Mouse (Mus musculus): ENCODE results near the gene Tpx2. TPM values are rescaled to one million over a fixed set of nuclear protein-coding genes. Genes with fewer than 3 reads are reported as not detected.

Gene Tpx2
- total RNA-seq, 2 experiments from 2014 or later: 1.5 to 1.6 TPM

DNA sequence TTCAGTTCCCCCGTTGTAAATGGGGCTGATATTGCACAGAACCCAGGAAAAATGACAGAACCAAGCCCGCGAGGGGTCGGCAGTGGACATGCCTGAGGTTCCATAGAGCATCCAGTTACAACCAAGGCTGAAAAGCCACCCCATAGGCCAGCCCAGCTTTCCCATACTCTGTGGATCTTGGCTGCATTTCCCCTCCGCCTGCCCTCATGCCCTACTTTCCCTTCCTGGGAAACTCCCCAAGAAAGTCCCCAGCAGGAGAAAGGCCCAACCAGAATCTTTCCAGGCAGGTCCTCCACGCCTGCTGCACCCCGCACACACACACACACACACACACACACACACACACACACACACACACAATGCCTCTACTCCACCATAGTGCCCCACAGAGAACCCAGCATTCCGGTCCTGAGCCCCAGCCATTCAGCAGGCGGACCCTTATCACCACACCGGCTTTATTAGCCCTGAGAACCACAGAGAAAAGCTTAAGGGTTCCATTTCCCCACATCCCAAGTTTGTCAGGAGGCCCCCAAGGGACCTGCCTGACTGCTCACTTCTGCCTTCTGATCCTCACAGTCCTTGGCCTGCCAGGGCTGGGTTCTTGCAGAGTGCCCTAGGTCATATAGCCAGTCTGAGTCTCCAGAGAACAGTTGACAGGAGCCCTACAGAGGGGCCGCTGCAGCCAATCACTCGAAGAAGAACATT, 83.8 kb downstream of the Tpx2 start:
- DNase-seq (ENCODE audit: low spot score): no peak
- intact Hi-C loops (cut with DNase I): loop anchor here (2.0 kb wide), 1 partner anchor 17 kb away; no protein-coding TSS in a partner anchor

DNA sequence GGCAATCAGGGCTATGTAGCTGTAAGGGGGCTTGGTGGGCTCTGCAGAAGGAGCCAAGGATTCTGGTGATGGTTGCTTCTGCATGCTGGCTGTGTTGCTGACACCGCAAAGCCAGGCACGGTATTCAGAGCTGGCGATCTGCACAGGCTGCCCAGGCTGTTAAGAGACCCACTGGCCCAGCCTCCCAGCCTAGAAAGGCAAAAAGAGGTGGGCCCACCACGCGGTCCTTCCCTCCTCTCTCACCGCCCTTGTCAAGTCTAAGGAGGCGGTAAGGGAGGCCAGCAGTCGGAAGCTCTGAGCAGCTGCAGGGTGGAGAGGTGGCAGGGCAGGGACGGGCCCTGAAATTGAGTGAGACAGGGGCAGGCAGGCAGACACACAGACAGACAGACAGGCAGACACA, 85.3 kb downstream of the Tpx2 start, which contains the start of gene Foxs1:
Gene Foxs1 (minus strand): TSS at position 161 of the 400 bp plus-strand sequence.
- intact Hi-C loops (cut with DNase I): loop anchor here (2.0 kb wide), 1 partner anchor 18 kb away; no protein-coding TSS in a partner anchor
- DNase-seq (ENCODE audit: low spot score): peak; percentile 60

DNA sequence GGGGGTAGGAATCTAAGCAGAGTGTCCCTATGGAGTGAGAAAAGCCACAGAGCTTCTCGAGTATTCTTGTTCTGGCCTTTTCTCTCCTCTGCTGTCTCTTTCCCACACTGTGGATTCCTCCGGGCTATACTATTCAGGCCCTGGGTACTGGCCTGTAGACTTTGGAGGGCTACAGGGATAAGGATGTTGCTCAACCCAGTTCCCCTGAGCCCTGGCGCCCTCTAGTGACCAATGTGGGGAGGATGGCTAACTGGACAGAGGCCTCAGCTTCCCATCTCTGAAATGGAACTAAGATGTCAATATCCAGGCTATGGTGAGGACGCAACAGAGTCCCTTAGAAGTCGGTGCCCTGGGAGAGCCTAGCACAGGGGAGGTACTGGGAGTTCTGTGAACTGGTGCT, 85.8 kb downstream of the Tpx2 start:
- peak; percentile 44 for DNase-seq (ENCODE audit: low spot score)
- intact Hi-C loops (cut with DNase I): loop anchor here (2.0 kb wide), 1 partner anchor 19 kb away; no protein-coding TSS in a partner anchor

GRCm38 (mm10) chr2:152939846-152940245, 92.1 kb downstream of the Tpx2 start:
- intact Hi-C loops (cut with DNase I): loop anchor here (5.0 kb wide), 1 partner anchor 77 kb away; the partner anchor contains the start of gene Pdrg1
- no peak for DNase-seq (ENCODE audit: low spot score)

GRCm38 (mm10) chr2:152941106-152941505, 93.3 kb downstream of the Tpx2 start:
- DNase-seq (ENCODE audit: low spot score): no peak
- intact Hi-C loops (cut with DNase I): loop anchor here (5.0 kb wide), 1 partner anchor 76 kb away; the partner anchor contains the start of gene Pdrg1

DNA sequence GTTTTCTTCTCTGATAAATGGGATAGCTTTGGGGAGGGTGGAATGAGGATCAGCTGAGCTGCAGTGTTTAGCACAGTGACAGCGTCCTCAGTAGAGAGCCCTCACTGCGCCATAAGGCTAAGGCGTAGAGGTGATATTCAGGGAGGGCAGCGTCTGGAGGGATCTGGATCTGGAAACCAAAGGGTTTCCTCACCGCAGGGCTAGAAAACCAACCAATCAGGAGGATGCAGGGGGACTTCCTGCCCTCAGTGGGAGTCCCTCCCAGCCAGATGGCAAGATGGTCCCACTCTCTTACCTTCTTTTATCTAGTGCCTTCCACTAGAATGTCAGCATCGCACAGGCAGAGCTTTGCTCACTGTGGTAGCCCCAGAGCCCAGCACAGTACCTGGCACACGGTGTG, 94.0 kb downstream of the Tpx2 start:
- intact Hi-C loops (cut with DNase I): loop anchor here (5.0 kb wide), 1 partner anchor 76 kb away; the partner anchor contains the start of gene Pdrg1
- no peak for DNase-seq (ENCODE audit: low spot score)

DNA sequence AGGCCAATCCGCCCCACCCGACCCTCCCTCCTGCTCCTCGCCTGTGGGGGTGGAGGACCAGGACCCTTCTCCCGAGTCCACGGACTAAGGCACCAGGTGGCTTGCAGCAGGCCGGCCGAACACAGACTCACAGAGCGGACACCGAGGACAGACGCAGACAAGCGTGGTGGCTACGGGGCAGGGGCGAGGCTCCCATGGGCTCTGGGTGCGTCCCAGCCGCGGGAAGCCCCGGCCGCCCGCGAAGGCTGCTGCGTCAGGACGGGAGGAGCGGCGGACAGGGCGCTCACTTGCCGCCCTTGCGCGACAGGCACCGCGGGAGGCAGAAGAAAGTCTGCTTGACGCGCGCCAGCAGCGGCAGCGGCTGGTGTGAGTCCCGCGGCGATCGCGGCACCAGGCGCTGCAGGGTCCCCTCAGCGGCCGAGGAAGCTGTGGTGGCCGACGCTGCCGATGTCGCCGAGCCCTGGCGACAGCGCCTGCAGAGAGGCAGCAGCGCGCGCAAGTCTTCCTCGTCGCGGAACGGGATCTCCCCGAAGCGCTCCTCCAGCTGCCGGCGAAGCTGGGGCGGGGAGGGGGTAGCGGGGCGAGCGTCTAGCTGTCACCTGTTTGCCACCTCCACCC, 95.2 kb downstream of the Tpx2 start:
- intact Hi-C loops (cut with DNase I): loop anchor here (5.0 kb wide), 1 partner anchor 74 kb away; the partner anchor contains the start of gene Pdrg1
- DNase-seq (ENCODE audit: low spot score): no peak

GRCm38 (mm10) chr2:152943568-152943967, 95.8 kb downstream of the Tpx2 start:
- intact Hi-C loops (cut with DNase I): loop anchor here (5.0 kb wide), 1 partner anchor 74 kb away; the partner anchor contains the start of gene Pdrg1
- DNase-seq (ENCODE audit: low spot score): no peak

DNA sequence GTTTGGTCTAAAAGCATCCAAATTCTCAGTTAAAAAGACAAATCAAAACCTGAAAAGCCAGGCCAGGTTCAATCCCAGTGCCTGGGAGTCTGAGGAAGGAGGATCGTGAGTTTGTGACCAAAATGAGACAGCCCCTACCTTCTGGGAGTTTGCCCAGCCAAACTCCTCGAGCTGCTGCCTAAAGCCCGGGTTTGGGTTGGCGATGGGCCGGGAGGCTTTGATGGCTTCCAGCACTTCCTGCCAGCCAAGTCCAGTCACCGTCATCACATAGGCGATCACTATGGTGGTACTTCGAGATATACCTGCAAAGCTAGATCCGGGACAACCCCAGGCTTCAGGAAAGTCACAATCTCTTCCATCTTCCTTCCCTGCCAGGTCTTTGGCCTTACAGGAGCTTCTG, 96.2 kb downstream of the Tpx2 start:
- intact Hi-C loops (cut with DNase I): loop anchor here (5.0 kb wide), 1 partner anchor 73 kb away; the partner anchor contains the start of gene Pdrg1
- no peak for DNase-seq (ENCODE audit: low spot score)

Small RNAs within 50 kb of the gene (microRNA-seq; reads per million reads assigned to microRNA genes)
- 1.7 reads per million for gene Mir5622

Other genes starting within 250 kb of the Tpx2 start
- gene Defb45, start 248.6 kb upstream of the Tpx2 start, total RNA-seq (2021): not detected
- gene Defb36, start 243.6 kb upstream of the Tpx2 start, total RNA-seq (2021): not detected
- gene Defb25, start 224.9 kb upstream of the Tpx2 start, total RNA-seq (2021): not detected
- 1 to 10 TPM; 7.7 to 8.5 TPM for gene Rem1, start 221.0 kb upstream of the Tpx2 start, total RNA-seq (2021)
- 10 to 100 TPM; 35.1 to 38.5 TPM for gene H13, start 178.5 kb upstream of the Tpx2 start, total RNA-seq (2021)
- 10 to 100 TPM; 17.7 to 18.5 TPM for gene Mcts2, start 160.9 kb upstream of the Tpx2 start, total RNA-seq (2021)
- 10 to 100 TPM; 37.8 to 57.0 TPM for gene Id1, start 111.7 kb upstream of the Tpx2 start, total RNA-seq (2021)
- gene Cox4i2, start 93.8 kb upstream of the Tpx2 start, total RNA-seq (2021): 10 to 100 TPM; 12.2 to 16.8 TPM
- 10 to 100 TPM; 58.6 to 59.0 TPM for gene Bcl2l1, start 16.2 kb upstream of the Tpx2 start, total RNA-seq (2021)
- gene Mylk2, start 63.4 kb downstream of the Tpx2 start, total RNA-seq (2021): under 1 TPM in 1 of 2 experiments, not detected in 1; 0.13 TPM
- gene Foxs1, start 85.2 kb downstream of the Tpx2 start, total RNA-seq (2021): 1 to 10 TPM; 3.7 TPM
- under 1 TPM in 1 of 2 experiments, not detected in 1; 0.20 TPM for gene Dusp15, start 103.7 kb downstream of the Tpx2 start, total RNA-seq (2021)
- not detected for gene Ttll9, start 114.5 kb downstream of the Tpx2 start, total RNA-seq (2021)
- gene Pdrg1, start 167.5 kb downstream of the Tpx2 start, total RNA-seq (2021): 100 to 1,000 TPM; 110 to 116 TPM
- not detected for gene Xkr7, start 183.9 kb downstream of the Tpx2 start, total RNA-seq (2021)
- gene Ccm2l, start 218.0 kb downstream of the Tpx2 start, total RNA-seq (2021): 10 to 100 TPM; 15.8 to 16.7 TPM